Mouse (Mus musculus) embryonic facial prominence, embryonic 12.5 days (tissue): ENCODE results near the gene Zfp523. TPM values are rescaled to one million over a fixed set of nuclear protein-coding genes. Genes with fewer than 3 reads are reported as not detected.
"Not testable (repeated sequence)": the region's sequence is repeated elsewhere in the genome, so short reads cannot be mapped to it uniquely, and the experiment has no call there.

Experiments
- ATAC-seq: fragments of 200-750 bp; cut with Nextera tagmentation; 2 replicates; pipeline ENCODE4 v1.8.0; 2017; ENCODE audit not compliant: insufficient number of reproducible peaks, insufficient read depth, low FRiP score, low TSS enrichment
- H3K27ac ChIP-seq: fragments of 300-500 bp; sonication (generic); 2 replicates; pipeline ENCODE4 v1.5.1; 2016; ENCODE audit warnings: mild to moderate bottlenecking
- H3K27me3 ChIP-seq: fragments of 300-500 bp; sonication (generic); 2 replicates; pipeline ENCODE4 v1.6.1; 2016; ENCODE audit warnings: mild to moderate bottlenecking, moderate library complexity
- H3K36me3 ChIP-seq: fragments of 300-500 bp; sonication (generic); 2 replicates; pipeline ENCODE4 v1.6.1; 2016; ENCODE audit warnings: mild to moderate bottlenecking
- H3K4me1 ChIP-seq: fragments of 300-500 bp; sonication (generic); 2 replicates; pipeline ENCODE4 v1.6.1; 2016
- H3K4me2 ChIP-seq: fragments of 300-500 bp; sonication (generic); replicated peaks from 2 replicates; pipeline ENCODE4 v1.6.1; 2016; ENCODE audit warnings: mild to moderate bottlenecking, moderate library complexity
- H3K4me3 ChIP-seq: fragments of 300-500 bp; sonication (generic); 2 replicates; pipeline ENCODE4 v1.5.1; 2016; ENCODE audit warnings: mild to moderate bottlenecking
- H3K9ac ChIP-seq: fragments of 300-500 bp; sonication (generic); 2 replicates; pipeline ENCODE4 v1.6.1; 2016; ENCODE audit warnings: mild to moderate bottlenecking, moderate library complexity
- H3K9me3 ChIP-seq: fragments of 300-500 bp; sonication (generic); 2 replicates; pipeline ENCODE4 v1.6.1; 2016; ENCODE audit warnings: mild to moderate bottlenecking, moderate library complexity
- WGBS: fragments of 180-500 bp; shearing (Covaris S2); methylation state at CpG from one replicate; pipeline ENCODE4 v1.1.7; 2016; 5-methylcytosine and 5-hydroxymethylcytosine counted together
- polyA plus RNA-seq: library from polyadenylated mRNA; unstranded; fragments of >200 nt; fragmentation: Nextera tagmentation; extraction: Ambion mirVana; gene quantifications from 2 replicates; pipeline ENCODE4 v1.2.1, GENCODE M21; 2016

The Zfp523 gene
- polyA plus RNA-seq, 1 experiment from 2014 or later, result 52.8 TPM

DNA sequence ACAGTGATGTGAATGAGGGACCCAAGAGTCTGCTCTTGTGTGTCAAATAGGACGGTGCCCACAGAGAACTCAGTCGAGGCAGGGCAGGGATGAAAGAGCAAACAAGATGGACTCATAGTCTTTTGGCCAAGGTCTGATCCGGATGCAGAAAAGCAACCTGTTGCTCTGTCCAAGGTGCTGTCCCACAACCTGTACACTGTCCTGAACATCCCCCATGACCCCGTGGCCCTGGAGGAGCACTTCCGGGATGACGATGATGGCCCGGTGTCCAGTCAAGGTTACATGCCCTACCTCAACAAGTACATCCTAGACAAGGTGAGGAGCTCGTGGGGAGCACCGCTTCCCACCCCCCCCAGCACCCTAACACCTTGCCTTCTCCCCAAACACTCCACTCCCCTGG, 39.9 kb downstream of the Zfp523 start:
- Histone ChIP-seq H3K4me3 (no peak overlapping the region), H3K4me1 (peaks cover 12% of the 10 kb centered on the region), H3K27me3 (0 out of 2 replicates have a peak, but pooled peaks cover 3% of the 10 kb centered on the region), H3K9ac (no peak overlapping the region), H3K4me2 (no peak overlapping the region), H3K9me3 (no peaks in the 10 kb centered on the region), H3K27ac (no peak overlapping the region; the same call in 1 of the 2 replicates), H3K36me3 (no peaks in the 10 kb centered on the region)
- ATAC-seq, result no peak
- 86% methylated on average over 9 of the region's 9 CpGs for WGBS

DNA sequence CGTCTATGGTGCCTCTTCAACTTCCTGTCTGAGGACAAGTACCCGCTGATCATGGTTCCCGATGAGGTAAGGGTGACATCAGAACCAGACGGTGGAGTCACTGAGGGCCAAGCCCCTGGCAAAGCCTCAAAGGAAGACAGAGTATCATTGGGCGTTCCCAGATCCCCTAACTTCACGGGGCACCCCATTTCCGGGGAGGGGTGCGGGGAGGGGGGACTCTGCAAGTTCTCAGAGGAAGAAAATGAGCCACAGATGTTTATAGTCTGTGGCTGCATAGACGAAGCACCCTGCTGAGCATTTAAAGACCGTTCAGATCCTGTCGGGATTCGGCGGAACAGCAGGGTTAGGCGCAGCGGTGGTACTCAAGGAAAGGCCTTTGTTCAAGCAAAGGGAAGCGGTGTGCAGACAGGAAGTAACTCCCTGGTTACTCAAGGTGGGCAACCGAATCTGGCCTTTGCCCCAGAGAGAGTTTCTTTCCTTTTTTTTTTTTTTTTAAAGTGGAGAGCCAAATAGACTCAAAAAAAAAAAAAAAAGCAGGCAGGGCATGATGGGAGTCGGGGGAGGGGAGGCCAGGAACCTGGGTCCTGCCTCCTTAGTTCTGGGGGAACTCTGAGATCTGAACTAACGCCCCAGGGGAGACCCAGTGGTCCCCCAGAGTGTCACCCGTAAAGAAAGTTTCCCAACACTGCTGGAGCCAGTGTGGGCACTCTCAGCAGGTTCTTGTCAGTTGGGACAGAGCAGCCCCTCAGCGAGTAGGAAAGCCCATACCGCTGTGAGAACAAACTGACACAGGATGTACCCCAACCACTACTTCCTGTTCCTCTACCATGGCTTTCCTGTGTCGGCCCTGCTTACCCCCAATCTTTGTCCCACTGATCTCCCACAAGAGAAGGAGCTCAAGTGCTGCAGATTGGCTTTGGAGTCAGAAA, 41.1 kb downstream of the Zfp523 start:
- 19% methylated on average over 23 of the region's 23 CpGs for WGBS
- Histone ChIP-seq H3K4me3 (no peak overlapping the region), H3K27ac (peak overlapping the region; percentile 73), H3K27me3 (0 out of 2 replicates have a peak, but pooled peaks cover 3% of the 10 kb centered on the region), H3K36me3 (no peaks in the 10 kb centered on the region), H3K9me3 (no peaks in the 10 kb centered on the region), H3K4me2 (peak overlapping the region; percentile 24; the same call in 1 of the 2 replicates), H3K9ac (no peak overlapping the region), H3K4me1 (peaks cover 15% of the 10 kb centered on the region)
- ATAC-seq, result no peak

DNA sequence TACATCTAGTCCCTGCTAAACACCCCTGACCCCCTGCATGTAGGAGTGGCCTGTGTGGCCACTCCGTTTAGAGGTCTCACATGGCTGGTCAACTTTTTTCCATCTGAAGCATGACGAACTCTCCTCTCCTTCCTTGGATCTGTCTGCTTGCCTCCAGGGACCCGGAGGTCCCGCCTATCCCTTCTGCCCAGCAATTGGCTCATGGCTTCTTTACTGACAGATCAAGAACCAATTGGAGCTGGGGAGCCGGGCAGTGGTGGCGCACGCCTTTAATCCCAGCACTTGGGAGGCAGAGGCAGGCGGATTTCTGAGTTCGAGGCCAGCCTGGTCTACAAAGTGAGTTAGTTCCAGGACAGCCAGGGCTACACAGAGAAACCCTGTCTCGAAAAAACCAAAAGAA, 45.5 kb downstream of the Zfp523 start:
- ATAC-seq, H3K9me3 ChIP-seq, H3K9ac ChIP-seq, H3K4me3 ChIP-seq, H3K4me2 ChIP-seq, H3K27ac ChIP-seq, H3K27me3 ChIP-seq, H3K36me3 ChIP-seq: not testable (repeated sequence)
- WGBS, result 89% methylated on average over 10 of the region's 10 CpGs
- peaks cover 31% of the 10 kb centered on the region for H3K4me1 ChIP-seq

DNA sequence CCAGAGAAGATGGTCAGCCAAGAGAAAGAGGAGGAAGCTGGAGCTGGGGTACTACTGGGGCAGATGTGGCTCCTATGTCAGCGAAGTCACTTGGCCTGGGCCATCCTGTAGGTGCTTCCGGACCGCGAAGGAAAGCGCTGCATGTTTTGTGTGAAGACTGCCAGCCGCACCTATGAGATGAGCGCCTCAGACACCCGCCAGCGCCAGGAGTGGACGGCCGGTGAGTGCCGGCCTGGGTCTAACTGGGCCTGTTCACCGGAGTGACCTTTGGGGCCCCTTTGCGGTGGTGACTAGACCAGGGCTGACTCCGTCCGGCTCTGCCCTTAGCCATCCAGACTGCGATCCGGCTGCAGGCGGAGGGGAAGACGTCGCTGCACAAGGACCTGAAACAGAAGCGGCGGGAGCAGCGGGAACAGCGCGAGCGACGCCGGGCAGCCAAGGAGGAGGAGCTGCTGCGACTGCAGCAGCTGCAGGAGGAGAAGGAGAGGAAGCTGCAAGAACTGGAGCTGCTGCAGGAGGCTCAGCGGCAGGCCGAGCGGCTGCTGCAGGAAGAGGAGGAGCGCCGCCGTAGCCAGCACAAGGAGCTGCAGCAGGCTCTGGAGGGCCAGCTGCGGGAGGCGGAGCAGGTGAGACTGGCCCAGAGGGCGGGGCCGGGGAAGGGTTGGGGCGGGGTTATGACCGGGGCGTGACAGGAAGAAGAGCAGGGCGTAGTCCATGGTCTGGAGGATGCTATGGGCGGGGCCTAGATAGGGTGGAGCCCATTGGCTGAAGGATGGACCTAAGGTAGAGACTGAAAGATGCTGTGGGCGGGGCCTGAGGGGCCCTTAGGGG, 46.8 kb downstream of the Zfp523 start:
- peak overlapping the region; percentile 84 for H3K27ac ChIP-seq
- H3K27me3 ChIP-seq, result 0 out of 2 replicates have a peak, but pooled peaks cover 3% of the 10 kb centered on the region
- peak; percentile 62 for ATAC-seq
- peak overlapping the region; percentile 97 for H3K4me2 ChIP-seq
- H3K36me3 ChIP-seq, result no peaks in the 10 kb centered on the region
- H3K4me1 ChIP-seq, result peaks cover 20% of the 10 kb centered on the region
- peak overlapping the region; percentile 81 for H3K9ac ChIP-seq
- WGBS, result under 1% methylated on average over 46 of the region's 46 CpGs
- peak overlapping the region; percentile 55 for H3K4me3 ChIP-seq
- no peaks in the 10 kb centered on the region for H3K9me3 ChIP-seq

DNA sequence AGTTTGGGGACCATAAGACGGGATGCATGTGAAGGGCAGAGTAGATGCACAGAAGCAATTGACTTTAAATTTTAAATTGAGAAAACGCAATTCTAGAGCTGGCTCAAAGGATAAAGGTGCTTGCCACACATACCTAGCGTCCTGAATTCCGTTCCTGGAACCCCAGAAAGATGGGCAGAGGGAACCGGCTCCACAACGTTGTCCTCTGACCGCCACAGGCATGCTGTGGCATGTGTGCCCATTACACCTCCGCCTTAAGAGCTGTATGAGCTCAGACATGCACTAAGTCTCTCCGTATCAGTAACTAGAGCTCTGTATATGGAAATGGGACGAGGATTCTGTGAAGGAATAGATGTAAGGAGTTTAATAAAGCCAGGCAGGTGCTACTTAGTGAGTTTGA, 47.7 kb downstream of the Zfp523 start:
- no peak overlapping the region for H3K27ac ChIP-seq
- H3K4me1 ChIP-seq, result peaks cover 20% of the 10 kb centered on the region
- no peaks in the 10 kb centered on the region for H3K36me3 ChIP-seq
- no peak overlapping the region for H3K4me3 ChIP-seq
- WGBS, result 86% methylated on average over 10 of the region's 10 CpGs
- no peak overlapping the region for H3K4me2 ChIP-seq
- no peak for ATAC-seq
- no peak overlapping the region for H3K9ac ChIP-seq
- no peaks in the 10 kb centered on the region for H3K9me3 ChIP-seq
- H3K27me3 ChIP-seq, result 0 out of 2 replicates have a peak, but pooled peaks cover 2% of the 10 kb centered on the region

DNA sequence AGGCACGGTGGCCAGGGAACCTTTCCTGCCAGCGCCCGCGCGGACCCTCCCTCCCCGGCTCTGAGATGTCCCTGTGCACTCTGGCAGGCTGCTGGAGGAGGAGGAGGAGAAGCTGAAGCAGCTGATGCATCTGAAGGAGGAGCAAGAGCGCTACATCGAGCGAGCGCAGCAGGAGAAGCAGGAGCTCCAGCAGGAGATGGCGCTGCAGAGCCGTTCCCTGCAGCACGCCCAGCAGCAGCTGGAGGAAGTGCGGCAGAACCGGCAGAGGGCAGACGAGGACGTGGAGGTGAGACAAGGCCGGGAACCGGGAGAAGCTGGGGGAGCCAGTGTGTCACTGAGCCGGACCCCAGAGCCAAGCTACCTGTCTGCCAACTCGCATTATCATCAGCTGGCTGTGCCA, 49.1 kb downstream of the Zfp523 start:
- ATAC-seq, result peak; percentile 13; the same call in 1 of the 2 replicates
- Histone ChIP-seq H3K9ac (no peak overlapping the region; the same call in 1 of the 2 replicates), H3K9me3 (no peaks in the 10 kb centered on the region), H3K4me1 (peaks cover 20% of the 10 kb centered on the region), H3K36me3 (no peaks in the 10 kb centered on the region), H3K4me3 (peak overlapping the region; percentile 29), H3K27ac (0 out of 2 replicates have a peak overlapping the region, but pooled peaks have one; percentile 32), H3K4me2 (peak overlapping the region; percentile 63), H3K27me3 (no peaks in the 10 kb centered on the region)
- WGBS, result under 1% methylated on average over 21 of the region's 21 CpGs

DNA sequence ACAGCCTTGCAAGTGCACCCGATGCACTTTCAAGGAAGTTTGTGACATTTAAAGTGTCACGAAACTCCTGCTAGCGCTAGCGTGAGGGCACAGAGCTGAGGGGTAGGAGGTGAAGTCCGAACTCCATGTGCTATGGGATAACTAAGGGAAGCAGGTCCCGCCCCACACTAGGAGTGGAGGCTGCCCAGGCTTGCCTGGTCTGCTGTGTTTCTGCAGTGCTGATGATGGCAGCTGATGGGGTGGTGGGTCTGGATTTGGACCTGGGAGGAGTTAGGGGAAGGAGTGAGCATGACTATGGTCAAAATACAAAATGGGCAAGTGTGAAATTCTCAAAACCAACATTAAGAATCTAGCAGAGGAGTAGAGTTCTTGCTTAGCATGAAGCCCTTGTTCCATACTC, 53.6 kb downstream of the Zfp523 start:
- Histone ChIP-seq H3K4me1 (peaks cover 18% of the 10 kb centered on the region), H3K27me3 (no peaks in the 10 kb centered on the region), H3K9ac (no peak overlapping the region), H3K4me2 (no peak overlapping the region), H3K9me3 (no peaks in the 10 kb centered on the region), H3K27ac (no peak overlapping the region), H3K36me3 (no peaks in the 10 kb centered on the region), H3K4me3 (no peak overlapping the region)
- no peak for ATAC-seq
- WGBS, result 80% methylated on average over 6 of the region's 6 CpGs

GRCm38 (mm10) chr17:28231026-28231736, 54.3 kb downstream of the Zfp523 start:
- H3K27ac ChIP-seq, result no peak overlapping the region

GRCm38 (mm10) chr17:28232475-28233060, 55.6 kb downstream of the Zfp523 start, which contains the start of gene Ppard:
Ppard (plus strand) TSS chr17:28232700.
- Histone ChIP-seq H3K4me3 (peak within 1 kb of the TSS; percentile 77), H3K27ac (peak within 1 kb of the TSS; percentile 88), H3K36me3 (peaks cover 5% of the 10 kb centered on the region; the same call in 1 of the 2 replicates), H3K4me1 (peaks cover 10% of the 10 kb centered on the region; the same call in 1 of the 2 replicates), H3K27me3 (no peaks in the 10 kb centered on the region), H3K9me3 (no peaks in the 10 kb centered on the region), H3K9ac (peak within 1 kb of the TSS; percentile 88), H3K4me2 (peak within 1 kb of the TSS; percentile 63)
- peak; percentile 77 for ATAC-seq
- WGBS, result under 1% methylated on average over 57 of the region's 57 CpGs

More at GRCm38 (mm10) chr17:28231026-28231736, 54.3 kb downstream of the Zfp523 start:
- ATAC-seq, result no peak
- Histone ChIP-seq H3K4me1 (peaks cover 11% of the 10 kb centered on the region; the same call in 1 of the 2 replicates), H3K4me3 (no peak overlapping the region), H3K4me2 (no peak overlapping the region), H3K27me3 (no peaks in the 10 kb centered on the region), H3K9me3 (no peaks in the 10 kb centered on the region), H3K36me3 (no peaks in the 10 kb centered on the region), H3K9ac (no peak overlapping the region)
- WGBS, result 78% methylated on average over 18 of the region's 18 CpGs

DNA sequence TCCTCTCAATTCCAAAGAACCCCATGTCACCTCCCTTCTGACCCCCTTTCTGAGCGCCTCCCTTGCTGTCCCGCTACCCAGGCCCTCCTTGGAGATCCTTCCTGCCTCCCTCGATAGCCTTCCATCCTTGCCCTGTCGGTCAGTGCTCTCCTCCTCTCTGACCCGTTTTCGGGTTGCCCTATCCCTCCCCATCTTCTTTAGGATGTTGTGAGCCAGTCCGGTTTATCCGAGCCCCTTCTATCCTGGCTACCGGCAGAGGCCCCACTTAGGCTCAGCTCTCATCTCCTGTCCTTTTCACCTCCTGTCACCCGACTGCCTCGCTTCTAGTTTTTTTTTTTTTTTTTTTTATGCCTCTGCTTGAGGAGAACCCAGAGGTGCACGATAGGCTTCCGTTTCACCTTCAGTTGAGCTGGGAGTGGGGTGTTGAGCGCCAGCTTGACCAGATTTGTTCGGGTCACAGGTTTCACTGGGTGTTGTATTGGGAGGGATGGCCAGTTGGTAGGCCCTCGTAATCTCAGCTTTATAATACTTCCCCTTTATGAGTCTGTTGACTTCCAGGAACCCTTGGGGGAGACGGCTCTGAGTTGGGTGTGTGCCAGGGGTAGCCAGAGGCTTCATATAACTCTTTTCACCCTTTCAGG, 56.3 kb downstream of the Zfp523 start:
- Histone ChIP-seq H3K4me1 (peaks cover 10% of the 10 kb centered on the region; the same call in 1 of the 2 replicates), H3K4me3 (peak overlapping the region; percentile 77), H3K9ac (peak overlapping the region; percentile 88), H3K27ac (peak overlapping the region; percentile 88), H3K36me3 (peaks cover 5% of the 10 kb centered on the region; the same call in 1 of the 2 replicates), H3K9me3 (no peaks in the 10 kb centered on the region), H3K27me3 (no peaks in the 10 kb centered on the region), H3K4me2 (peak overlapping the region; percentile 63)
- no peak for ATAC-seq
- WGBS, result 6% methylated on average over 17 of the region's 17 CpGs
